Mouse (Mus musculus) liver, postnatal 0 days (tissue): Measurements from ENCODE around the gene Ppat. TPM values are rescaled to one million over a fixed set of nuclear protein-coding genes. Genes with fewer than 3 reads are reported as not detected.

ENCODE experiments used
- ATAC-seq: fragments of 200-750 bp; cut with Nextera tagmentation; 2 replicates; pipeline ENCODE4 v1.8.0; 2017; ENCODE audit warnings: mild to moderate bottlenecking, moderate library complexity
- DNase-seq: peaks from one replicate; pipeline ENCODE4 v3.0.0-alpha.2; 2016
- H3K27ac ChIP-seq: fragments of 300-500 bp; sonication (generic); 2 replicates; pipeline ENCODE4 v1.5.1; 2014; ENCODE audit warnings: antibody characterized with exemption, moderate library complexity, mild to moderate bottlenecking, low read depth
- H3K27me3 ChIP-seq: fragments of 300-500 bp; sonication (generic); 2 replicates; pipeline ENCODE4 v1.6.1; 2014; ENCODE audit warnings: low read length, control low read depth, mixed read lengths; ENCODE audit not compliant: insufficient read depth
- H3K36me3 ChIP-seq: fragments of 300-500 bp; sonication (generic); replicated peaks from 2 replicates; pipeline ENCODE4 v1.6.1; 2014; ENCODE audit warnings: mild to moderate bottlenecking, control low read depth, low read length, moderate library complexity, mixed read lengths; ENCODE audit not compliant: insufficient read depth
- H3K4me1 ChIP-seq: fragments of 300-500 bp; sonication (generic); 2 replicates; pipeline ENCODE4 v1.6.1; 2014; ENCODE audit warnings: antibody characterized with exemption, mild to moderate bottlenecking, control low read depth; ENCODE audit not compliant: insufficient read depth
- H3K4me2 ChIP-seq: fragments of 300-500 bp; sonication (generic); 2 replicates; pipeline ENCODE4 v1.6.1; 2014; ENCODE audit warnings: low read depth, mild to moderate bottlenecking, low read length, moderate library complexity, mixed read lengths
- H3K4me3 ChIP-seq: fragments of 300-500 bp; sonication (generic); 2 replicates; pipeline ENCODE4 v1.5.1; 2014; ENCODE audit warnings: low read depth, low read length
- H3K9ac ChIP-seq: fragments of 300-500 bp; sonication (generic); replicated peaks from 2 replicates; pipeline ENCODE4 v1.6.1; 2014; ENCODE audit warnings: mild to moderate bottlenecking, moderate library complexity
- H3K9me3 ChIP-seq: fragments of 300-500 bp; sonication (generic); 2 replicates; pipeline ENCODE4 v1.6.1; 2016; ENCODE audit warnings: mild to moderate bottlenecking, control low read depth, low read length, mixed read lengths
- CTCF ChIP-seq: sonication (generic); IDR thresholded peaks from 2 replicates; pipeline ENCODE4 v1.5.1; 2016; ENCODE audit warnings: antibody characterized with exemption, low read depth
- EP300 ChIP-seq: IDR thresholded peaks from 2 replicates; pipeline ENCODE4 v1.6.1; 2016; ENCODE audit warnings: antibody characterized with exemption, low read depth, mild to moderate bottlenecking
- WGBS: fragments of 180-500 bp; shearing (Covaris S2); extraction: QIAGEN DNeasy Blood & Tissue Kit; methylation state at CpG from one replicate; pipeline ENCODE4 v1.1.7; 2014; ENCODE audit not compliant: insufficient replicate concordance; 5-methylcytosine and 5-hydroxymethylcytosine counted together
- polyA plus RNA-seq: library from polyadenylated mRNA; unstranded; fragments of >200 nt; fragmentation: Nextera tagmentation; extraction: Ambion mirVana; gene quantifications from 2 replicates; pipeline ENCODE4 v1.2.1, GENCODE M21; 2015

Gene Ppat
- polyA plus RNA-seq, 1 experiment from 2014 or later, result 17.6 TPM

GRCm38 (mm10) chr5:76884107-76884506 lies 67.3 kb downstream of the Ppat start:
- no peaks in the 10 kb centered on the region for H3K27me3 ChIP-seq
- H3K4me3 ChIP-seq, result no peak overlapping the region
- no peak overlapping the region for H3K27ac ChIP-seq
- H3K36me3 ChIP-seq, result peaks cover 30% of the 10 kb centered on the region
- DNase-seq (no peak), ATAC-seq (no peak)
- WGBS, result 90% methylated on average over 1 of the region's 1 CpGs
- no peak overlapping the region for H3K4me2 ChIP-seq
- TF ChIP-seq EP300, result no peak
- no peak for TF ChIP-seq CTCF
- no peak overlapping the region for H3K9ac ChIP-seq
- no peaks in the 10 kb centered on the region for H3K4me1 ChIP-seq
- no peaks in the 10 kb centered on the region for H3K9me3 ChIP-seq

- Histone ChIP-seq H3K9ac (no peak overlapping the region), H3K36me3 (peaks cover 11% of the 10 kb centered on the region), H3K9me3 (no peaks in the 10 kb centered on the region), H3K27ac (no peak overlapping the region), H3K4me2 (no peak overlapping the region), H3K4me3 (no peak overlapping the region), H3K4me1 (no peaks in the 10 kb centered on the region), H3K27me3 (no peaks in the 10 kb centered on the region)
- no peak for TF ChIP-seq EP300
- no peak for TF ChIP-seq CTCF
- WGBS, result 91% methylated on average over 25 of the region's 25 CpGs
- DNase-seq, result no peak
- no peak for ATAC-seq
Observed at GRCm38 (mm10) chr5:76876106-76876758, 75.1 kb downstream of the Ppat start.

GRCm38 (mm10) chr5:76869553-76869952 lies 81.8 kb downstream of the Ppat start:
- no peak for DNase-seq
- no peaks in the 10 kb centered on the region for H3K9me3 ChIP-seq
- H3K36me3 ChIP-seq, result peaks cover 5% of the 10 kb centered on the region
- no peak overlapping the region for H3K27ac ChIP-seq
- H3K4me2 ChIP-seq, result peak overlapping the region; percentile 73
- H3K4me1 ChIP-seq, result no peaks in the 10 kb centered on the region
- no peaks in the 10 kb centered on the region for H3K27me3 ChIP-seq
- ATAC-seq, result no peak
- peak overlapping the region; percentile 36 for H3K4me3 ChIP-seq
- WGBS, result 46% methylated on average over 6 of the region's 6 CpGs
- TF ChIP-seq CTCF (no peak), EP300 (no peak)
- H3K9ac ChIP-seq, result 0 out of 2 replicates have a peak overlapping the region, but pooled peaks have one; percentile 17

GRCm38 (mm10) chr5:76868693-76869286 lies 82.6 kb downstream of the Ppat start:
- ATAC-seq, result peak; percentile 86
- H3K9ac ChIP-seq, result no peak overlapping the region
- H3K27ac ChIP-seq, result no peak overlapping the region
- TF ChIP-seq CTCF (no peak), EP300 (no peak)
- H3K4me2 ChIP-seq, result peak overlapping the region; percentile 73
- 31% methylated on average over 16 of the region's 16 CpGs for WGBS
- H3K4me1 ChIP-seq, result no peaks in the 10 kb centered on the region
- peak overlapping the region; percentile 36 for H3K4me3 ChIP-seq
- no peak for DNase-seq
- peaks cover 2% of the 10 kb centered on the region for H3K36me3 ChIP-seq
- H3K27me3 ChIP-seq, result no peaks in the 10 kb centered on the region
- H3K9me3 ChIP-seq, result no peaks in the 10 kb centered on the region

- TF ChIP-seq CTCF (no peak), EP300 (no peak)
- Histone ChIP-seq H3K9ac (no peak overlapping the region), H3K36me3 (no peaks in the 10 kb centered on the region; the same call in 1 of the 2 replicates), H3K9me3 (no peaks in the 10 kb centered on the region), H3K27ac (no peak overlapping the region), H3K4me3 (no peak overlapping the region), H3K4me1 (no peaks in the 10 kb centered on the region), H3K27me3 (no peaks in the 10 kb centered on the region), H3K4me2 (no peak overlapping the region)
- ATAC-seq (no peak), DNase-seq (no peak)
- WGBS, result 81% methylated on average over 8 of the region's 8 CpGs
Observed at GRCm38 (mm10) chr5:76866819-76867218, 84.6 kb downstream of the Ppat start.

Other genes starting within 250 kb of the Ppat start
- gene Aasdh, start 46.1 kb downstream of the Ppat start, polyA plus RNA-seq, result 5.1 and 5.3 TPM in 2 replicates
- gene Paics, start 271 bp downstream of the Ppat start, polyA plus RNA-seq, result 95.3 and 111 TPM in 2 replicates
- 34.4 TPM in 2 replicates for gene Srp72, start 23.1 kb upstream of the Ppat start, polyA plus RNA-seq
- gene Arl9, start 52.5 kb upstream of the Ppat start, polyA plus RNA-seq, result 0.22 TPM in 2 replicates
- gene Thegl, start 64.4 kb upstream of the Ppat start, polyA plus RNA-seq, result 0.19 and 0.20 TPM in 2 replicates
- gene Hopx, start 163.5 kb upstream of the Ppat start, polyA plus RNA-seq, result 0.78 and 0.95 TPM in 2 replicates